Mouse (Mus musculus) cerebellum, postnatal 25 days (tissue): ENCODE measurements around the gene Mrm1.
"Not testable (repeated sequence)": the region's sequence is repeated elsewhere in the genome, so short reads cannot be mapped to it uniquely, and the experiment has no call there.

ENCODE experiments used
- DNase-seq, 2 experiments: peaks; one replicate each; pipeline ENCODE4 v3.0.0; 2021; ENCODE audit warnings: mixed read lengths in 2 of 2

The Mrm1 gene

DNA sequence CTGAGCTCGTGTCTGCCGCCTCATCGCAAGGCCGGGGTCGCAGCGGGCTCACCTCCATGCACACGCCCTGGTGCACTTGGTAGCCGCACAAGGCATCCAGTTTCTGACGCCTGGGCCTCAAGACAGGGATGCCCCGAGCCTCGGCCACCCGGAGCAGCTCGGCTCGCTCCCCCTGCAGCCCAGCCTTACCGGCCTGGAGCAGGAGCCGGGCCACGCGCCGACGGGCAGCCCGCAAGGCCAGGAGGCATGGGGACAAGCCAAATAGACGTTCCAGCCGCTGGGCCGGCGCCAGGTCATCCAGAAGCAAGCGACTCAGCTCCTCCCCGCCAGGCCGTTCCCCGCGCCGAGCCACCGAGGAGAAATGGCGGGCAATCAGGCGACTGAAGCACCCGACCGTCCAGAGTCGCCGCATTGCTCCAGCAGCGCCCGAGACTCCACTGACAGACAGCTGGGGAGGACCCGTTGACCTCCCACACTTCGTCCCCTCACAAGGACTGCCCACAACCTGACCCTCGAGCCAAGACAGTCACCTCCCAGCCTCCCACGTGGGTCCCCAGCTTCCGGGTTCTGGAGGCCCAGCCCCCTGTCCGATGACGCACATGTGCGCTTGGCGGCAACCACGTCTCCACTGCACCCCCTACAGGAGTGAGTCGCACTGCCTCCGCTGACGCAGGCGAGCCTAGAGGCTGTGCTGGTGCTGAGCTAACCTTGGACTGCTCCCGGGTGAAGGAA lies at the start of gene Mrm1:
Gene Mrm1 (minus strand): TSS at position 555 of the 732 bp plus-strand sequence.
- DNase-seq, result peak; percentile 91 to 96

DNA sequence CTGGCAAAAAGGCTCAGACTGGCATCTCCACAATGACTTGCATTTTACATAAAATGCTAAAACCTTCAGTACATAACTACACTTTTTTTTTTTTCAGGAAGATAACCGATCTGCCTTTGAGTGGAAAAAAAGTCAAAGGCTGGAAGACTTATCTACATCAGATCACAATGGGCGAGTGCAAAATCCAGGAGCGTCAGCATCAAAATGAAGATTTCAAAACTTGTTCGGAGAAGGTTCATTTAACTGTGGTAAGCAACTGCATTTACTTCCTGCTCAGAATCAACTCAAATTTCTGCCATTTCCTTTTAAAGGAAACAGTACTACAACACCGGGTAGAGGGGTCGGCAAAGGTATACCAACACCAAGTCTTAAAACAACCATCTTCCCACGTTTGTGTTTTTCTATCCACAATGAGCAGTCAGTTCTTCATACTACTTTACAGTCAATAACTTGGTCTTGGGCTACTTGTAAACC lies 49.5 kb upstream of the Mrm1 start:
- no peak for DNase-seq

DNA sequence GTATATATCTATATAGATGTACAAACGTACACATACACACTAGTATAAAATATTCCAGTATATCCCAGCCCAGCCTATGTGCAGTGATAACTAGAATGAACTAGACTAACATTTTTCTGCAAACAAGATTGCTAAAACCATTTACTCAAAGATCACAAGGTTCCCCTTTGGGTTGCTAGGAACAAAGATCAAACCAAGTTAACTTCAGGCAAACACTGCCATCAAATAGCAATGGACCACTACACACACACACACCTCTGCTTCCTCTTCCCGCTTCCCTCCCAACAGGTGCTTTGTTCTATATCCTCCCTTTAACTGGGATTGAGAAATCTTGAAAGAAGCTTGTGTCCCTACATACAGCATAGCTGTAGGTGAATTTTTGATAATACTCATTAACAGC lies 48.3 kb upstream of the Mrm1 start:
- DNase-seq, result no peak

GRCm38 (mm10) chr11:84865268-84865667 lies 46.0 kb upstream of the Mrm1 start:
- DNase-seq, result no peak

- no peak for DNase-seq
These were observed 36.0 kb upstream of the Mrm1 start for GRCm38 (mm10) chr11:84855285-84855684.

GRCm38 (mm10) chr11:84847475-84848090 lies 28.3 kb upstream of the Mrm1 start:
- DNase-seq, result no peak

DNA sequence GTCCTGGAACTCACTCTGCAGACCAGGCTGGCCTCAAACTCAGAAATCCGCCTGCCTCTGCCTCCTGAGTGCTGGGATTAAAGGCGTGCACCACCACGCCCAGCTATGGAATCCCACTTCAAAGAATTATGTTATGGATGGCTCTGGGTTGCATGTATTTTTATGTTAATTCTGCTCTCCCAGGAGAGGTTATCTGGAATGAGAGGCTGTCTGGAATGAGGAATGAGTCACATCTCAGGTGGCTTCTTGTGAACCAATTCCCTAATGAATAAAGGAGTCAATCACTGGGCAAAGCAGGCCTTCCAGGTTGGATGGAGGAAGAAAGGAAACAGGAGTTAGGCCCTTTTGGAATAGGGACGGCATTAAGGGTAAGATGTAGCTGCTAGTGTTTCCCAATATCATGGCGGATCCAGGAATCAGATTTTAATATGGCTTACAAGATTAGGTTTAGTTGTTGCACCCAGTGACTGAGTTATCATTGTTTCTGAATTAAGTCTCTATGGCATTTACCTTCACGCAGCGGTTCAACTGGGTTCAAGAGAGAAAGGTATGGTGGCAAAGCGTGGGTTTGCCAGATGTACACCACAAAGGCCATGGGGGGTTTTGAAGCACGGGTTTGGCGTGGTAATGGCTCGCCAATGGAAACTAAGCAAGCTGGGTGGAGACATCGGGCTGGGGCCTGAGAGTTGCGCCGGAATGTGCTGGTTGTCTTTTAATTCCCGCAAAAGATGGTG lies 27.6 kb upstream of the Mrm1 start:
- no peak for DNase-seq

GRCm38 (mm10) chr11:84839330-84839729 lies 20.0 kb upstream of the Mrm1 start:
- no peak for DNase-seq

- DNase-seq, result not testable (repeated sequence)
These were observed 10.2 kb upstream of the Mrm1 start for GRCm38 (mm10) chr11:84829495-84829894.

- peak; percentile 94 to 95 for DNase-seq
These were observed 9.4 kb upstream of the Mrm1 start, which contains the start of gene Dhrs11 for GRCm38 (mm10) chr11:84828516-84829399. Dhrs11 (minus strand) TSS chr11:84828994.

DNA sequence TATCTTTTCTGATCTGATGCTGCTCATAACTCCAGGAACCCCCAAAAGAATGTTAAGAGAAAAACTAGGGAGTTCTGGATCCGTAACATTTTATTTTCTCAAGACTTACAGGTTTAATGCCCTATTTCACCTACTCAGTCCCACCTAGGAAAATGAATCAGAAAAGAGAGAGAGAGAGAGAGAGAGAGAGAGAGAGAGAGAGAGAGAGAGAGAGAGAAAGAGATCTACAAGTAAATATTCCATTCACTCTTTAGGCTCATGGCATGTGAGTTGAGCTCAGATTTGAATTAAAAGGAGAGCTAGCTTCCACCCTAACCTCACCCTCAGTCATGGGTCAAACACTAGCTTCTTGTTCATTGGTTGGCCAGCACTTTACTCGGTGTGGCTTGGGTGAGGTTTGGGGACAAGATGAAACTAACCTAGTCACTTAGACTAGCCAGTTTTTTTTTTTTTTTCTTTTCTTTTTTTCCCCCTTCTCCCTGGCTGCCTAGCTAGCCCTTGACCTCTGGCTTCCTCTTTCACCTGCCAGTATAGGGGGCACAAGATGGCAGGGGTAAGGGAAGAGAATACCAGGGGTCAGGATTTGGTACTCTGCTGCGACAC lies 8.7 kb upstream of the Mrm1 start:
- no peak for DNase-seq

DNA sequence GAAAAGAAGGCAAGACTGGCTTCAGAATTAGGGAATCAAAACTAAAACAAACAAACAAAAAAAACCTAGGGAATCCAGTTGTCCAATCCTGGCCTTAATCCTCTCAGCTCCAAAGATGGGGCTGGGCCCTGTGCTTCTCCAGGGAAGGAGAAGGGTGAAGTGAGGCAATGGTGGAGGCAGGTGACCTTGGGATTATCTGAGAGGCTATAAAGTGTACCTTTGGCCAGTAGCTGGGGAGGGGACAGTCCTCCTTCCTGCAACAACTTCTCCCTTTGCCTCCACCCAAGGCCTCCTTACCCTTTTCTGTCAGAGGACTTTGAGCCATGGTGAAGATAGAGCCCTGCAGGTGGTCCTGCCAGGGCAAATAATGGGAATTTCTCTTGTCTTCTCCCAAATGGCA lies 8.2 kb upstream of the Mrm1 start:
- no peak for DNase-seq

- peak; percentile 85 to 92 for DNase-seq
These were observed 6.9 kb upstream of the Mrm1 start for GRCm38 (mm10) chr11:84826185-84826584.

DNA sequence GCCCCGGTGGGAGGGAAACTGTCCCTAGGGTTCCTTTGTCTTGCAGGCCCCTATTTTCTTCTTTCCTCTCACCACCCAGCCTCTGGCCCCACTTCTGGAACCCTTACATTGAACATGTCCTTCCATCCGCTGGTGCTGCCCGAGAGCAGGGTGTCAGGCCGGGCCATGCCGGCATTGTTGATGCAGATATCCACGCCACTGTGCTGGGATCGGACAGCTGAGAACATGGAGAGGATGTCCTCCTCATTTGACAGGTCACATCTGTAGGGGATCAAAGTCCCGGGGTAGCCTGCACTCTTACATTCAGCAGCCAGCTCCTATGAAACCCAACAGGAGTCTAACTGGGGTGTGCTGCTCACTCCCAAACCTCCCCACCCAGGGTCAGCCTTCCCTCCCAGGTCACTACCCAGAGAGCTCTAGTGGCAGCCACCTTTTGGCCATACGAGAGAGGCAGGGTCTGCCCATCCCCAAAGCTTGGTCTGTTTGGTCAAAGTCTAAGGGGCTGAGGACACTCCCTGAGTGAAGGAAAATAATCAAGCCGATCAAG lies 6.0 kb upstream of the Mrm1 start:
- DNase-seq, result peak in 1 of 2 experiments; percentile 25

DNA sequence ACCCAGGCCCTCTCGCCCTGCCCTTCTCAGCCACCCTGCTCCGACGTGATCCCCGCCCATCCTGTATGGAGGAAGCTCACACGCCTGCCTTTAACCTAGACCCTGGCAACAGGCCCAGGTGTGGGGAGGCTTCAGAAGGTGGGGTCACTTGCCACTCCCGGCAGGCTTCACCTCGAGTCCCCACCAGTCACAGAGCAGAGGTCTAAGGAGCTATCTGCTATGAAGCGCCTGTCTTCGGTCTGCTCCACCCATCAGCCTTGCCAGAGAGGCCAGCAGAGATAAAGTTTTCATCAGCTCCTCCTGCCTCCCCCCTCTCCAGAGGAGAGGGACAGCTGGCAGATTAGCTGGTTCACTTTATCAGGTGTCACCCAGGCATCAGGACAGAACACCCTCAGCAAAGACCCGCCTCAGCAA lies 4.2 kb upstream of the Mrm1 start:
- DNase-seq, result peak in 1 of 2 experiments; percentile 41

DNA sequence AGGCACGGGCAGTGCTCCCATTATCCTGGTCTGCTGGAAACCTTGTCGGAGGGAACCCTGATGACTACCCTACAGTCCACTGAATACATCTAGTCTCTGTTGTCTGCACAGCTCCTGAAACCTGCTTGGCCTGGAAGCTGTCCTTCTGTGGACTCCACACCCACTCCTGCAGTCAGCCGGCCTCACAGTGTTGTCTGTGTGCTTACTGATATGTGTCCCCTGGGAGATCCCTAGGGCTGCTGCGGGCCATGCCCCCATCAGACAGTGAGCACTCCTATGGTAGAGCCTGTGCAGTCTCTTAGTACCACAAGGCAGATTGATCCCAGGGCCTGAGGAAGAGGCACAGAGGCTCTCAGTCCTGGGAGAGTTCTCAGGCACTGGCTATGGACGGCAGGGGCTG lies 3.2 kb upstream of the Mrm1 start:
- no peak for DNase-seq

DNA sequence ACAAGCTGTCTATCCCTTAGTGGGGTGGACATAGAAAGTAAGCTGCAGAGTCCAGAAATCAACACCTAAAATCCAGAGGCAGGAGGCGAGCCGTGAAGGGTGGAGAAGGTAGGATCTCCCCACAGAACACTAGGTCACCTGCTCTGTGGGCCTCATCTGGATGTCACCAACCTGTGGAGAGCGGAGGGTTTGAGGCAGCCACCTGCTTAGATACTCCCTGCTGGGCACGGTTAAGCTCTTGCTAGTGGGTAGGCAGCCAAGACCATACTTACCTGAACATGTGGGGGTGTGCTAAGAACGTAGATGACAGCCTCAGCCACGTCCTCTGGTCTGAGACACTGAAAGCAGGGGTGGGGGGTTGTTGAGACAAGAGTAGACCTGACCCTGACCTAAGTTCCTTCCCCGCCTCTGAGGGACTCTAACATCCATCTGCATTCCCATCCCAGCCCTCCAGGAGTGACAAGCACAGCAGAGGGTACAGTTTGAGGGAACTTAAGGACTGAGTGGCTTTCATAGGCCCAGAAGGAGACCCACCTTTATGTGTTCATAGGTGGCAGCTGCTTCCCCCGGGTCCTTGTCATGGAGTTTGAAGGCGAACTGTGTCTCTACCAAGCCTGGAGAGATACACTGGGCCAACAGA lies 1.9 kb upstream of the Mrm1 start:
- no peak for DNase-seq

- peak; percentile 71 to 77 for DNase-seq
These were observed 992 bp downstream of the Mrm1 start for GRCm38 (mm10) chr11:84818085-84818960.

DNA sequence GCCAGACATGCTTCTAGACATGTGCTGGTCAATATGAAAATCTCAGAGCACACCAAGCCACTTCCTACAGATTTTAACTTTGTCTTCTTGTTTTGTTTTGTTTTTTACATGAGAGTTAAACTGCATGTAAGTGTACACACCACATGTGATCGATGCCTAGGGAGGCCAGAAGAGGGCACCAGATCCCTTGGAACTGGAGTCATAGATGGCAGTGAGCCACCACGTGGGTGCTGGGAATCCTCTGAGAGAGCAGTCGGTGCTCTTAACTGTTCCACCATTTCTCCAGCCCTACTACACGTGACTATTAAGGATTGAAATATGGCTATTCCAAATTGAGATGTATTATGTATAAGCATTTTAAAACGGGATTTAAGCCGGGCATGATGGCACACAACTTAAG lies 2.0 kb downstream of the Mrm1 start:
- peak in 1 of 2 experiments; percentile 53 for DNase-seq
